Mouse (Mus musculus): Measurements from ENCODE around the gene Pnpla7. TPM values are rescaled to one million over a fixed set of nuclear protein-coding genes. Genes with fewer than 3 reads are reported as not detected.

Pnpla7 gene
- polyA plus RNA-seq, 2 experiments from 2014 or later: 49.3 to 51.3 TPM

GRCm38 (mm10) chr2:24995332-24995731 lies 19.5 kb downstream of the Pnpla7 start:
- ATAC-seq: no peak

- no peak for ATAC-seq
These were observed 20.6 kb downstream of the Pnpla7 start for GRCm38 (mm10) chr2:24996471-24996870.

- no peak for ATAC-seq
These were observed 24.9 kb downstream of the Pnpla7 start for GRCm38 (mm10) chr2:25000544-25001235.

GRCm38 (mm10) chr2:25003946-25004786 lies 28.3 kb downstream of the Pnpla7 start:
- no peak for ATAC-seq

GRCm38 (mm10) chr2:25006767-25007166 lies 30.9 kb downstream of the Pnpla7 start:
- ATAC-seq: no peak

GRCm38 (mm10) chr2:25008250-25008649 lies 32.4 kb downstream of the Pnpla7 start:
- no peak for ATAC-seq

- ATAC-seq: no peak
These were observed 46.8 kb downstream of the Pnpla7 start for GRCm38 (mm10) chr2:25022678-25023077.

- no peak for ATAC-seq
These were observed 49.3 kb downstream of the Pnpla7 start for GRCm38 (mm10) chr2:25025109-25025508.

GRCm38 (mm10) chr2:25034994-25035393 lies 59.2 kb downstream of the Pnpla7 start:
- ATAC-seq: no peak

- ATAC-seq: no peak
These were observed 64.3 kb downstream of the Pnpla7 start for GRCm38 (mm10) chr2:25040089-25040488.

- ATAC-seq: no peak
These were observed 75.1 kb downstream of the Pnpla7 start for GRCm38 (mm10) chr2:25050921-25051320.

- no peak for ATAC-seq
These were observed 75.6 kb downstream of the Pnpla7 start for GRCm38 (mm10) chr2:25051450-25051849.

- ATAC-seq: no peak
These were observed 77.3 kb downstream of the Pnpla7 start for GRCm38 (mm10) chr2:25053101-25053500.

GRCm38 (mm10) chr2:25054221-25055067 lies 78.6 kb downstream of the Pnpla7 start, which contains the start of gene Nsmf:
Gene Nsmf (plus strand): TSS chr2:25054355.
- peak; percentile 93 for ATAC-seq

GRCm38 (mm10) chr2:25055068-25055405 lies 79.2 kb downstream of the Pnpla7 start:
- ATAC-seq: no peak

GRCm38 (mm10) chr2:25055409-25056155 lies 79.7 kb downstream of the Pnpla7 start:
- no peak for ATAC-seq

- ATAC-seq: no peak
These were observed 83.1 kb downstream of the Pnpla7 start for GRCm38 (mm10) chr2:25058926-25059325.

GRCm38 (mm10) chr2:25063523-25063922 lies 87.7 kb downstream of the Pnpla7 start:
- no peak for ATAC-seq

GRCm38 (mm10) chr2:25064285-25064684 lies 88.5 kb downstream of the Pnpla7 start:
- no peak for ATAC-seq

GRCm38 (mm10) chr2:25065537-25065936 lies 89.7 kb downstream of the Pnpla7 start:
- no peak for ATAC-seq

GRCm38 (mm10) chr2:25066552-25066951 lies 90.7 kb downstream of the Pnpla7 start:
- ATAC-seq: no peak

GRCm38 (mm10) chr2:25069537-25069936 lies 93.7 kb downstream of the Pnpla7 start:
- ATAC-seq: no peak
